Comparison of ENCODE assay signal across 10 mouse cellular contexts in genomic region chr1:74298996-74299395, GRCm38 (mm10). TPM values are rescaled to one million over a fixed set of nuclear protein-coding genes. Genes with fewer than 3 reads are reported as not detected.
DNase-seq lines count a peak whose midpoint lies in the region; ATAC-seq lines count a peak whose summit lies in the region.
"Had no signal": no experiment of that assay in that cellular context is flagged by ENCODE, and none has a peak within 500 bp of the region (broad histone marks: within the 10 kb centered on the region; RNA-seq: fewer than 3 reads in every experiment).

No protein-coding gene starts in this region.

- H3K36me3 ChIP-seq in heart, embryonic 16.5 days (ENCODE audit: control insufficient read depth, insufficient read depth), result no peaks in the 10 kb centered on the region
- H3K36me3 ChIP-seq in stomach, embryonic 15.5 days, result no peaks in the 10 kb centered on the region; the same call in 1 of the 2 replicates
- peaks cover 11% of the 10 kb centered on the region for H3K36me3 ChIP-seq in hindbrain, embryonic 10.5 days
- H3K36me3 ChIP-seq in forebrain, embryonic 12.5 days (replicated peaks), result peaks cover 6% of the 10 kb centered on the region

- no peak for ATAC-seq in heart, embryonic 16.5 days (replicated peaks; ENCODE audit: extremely low read depth, insufficient read depth, low FRiP score)
- no peak for ATAC-seq in stomach, embryonic 15.5 days (ENCODE audit: insufficient read depth, low FRiP score, low read depth)
- no peak for ATAC-seq in forebrain, embryonic 12.5 days (ENCODE audit: low FRiP score)

- H3K4me3 ChIP-seq in heart, embryonic 16.5 days (ENCODE audit: low read length), result no peak overlapping the region
- H3K4me3 ChIP-seq in stomach, embryonic 15.5 days (replicated peaks), result no peak overlapping the region
- no peak overlapping the region for H3K4me3 ChIP-seq in hindbrain, embryonic 10.5 days
- no peak overlapping the region for H3K4me3 ChIP-seq in forebrain, embryonic 12.5 days (replicated peaks)
- H3K4me3 ChIP-seq: midbrain, embryonic 12.5 days had no signal

- H3K9me3 ChIP-seq in heart, embryonic 16.5 days (replicated peaks; ENCODE audit: control insufficient read depth, low read length), result no peaks in the 10 kb centered on the region
- no peaks in the 10 kb centered on the region for H3K9me3 ChIP-seq in stomach, embryonic 15.5 days
- H3K9me3 ChIP-seq in hindbrain, embryonic 10.5 days, result no peaks in the 10 kb centered on the region
- no peaks in the 10 kb centered on the region for H3K9me3 ChIP-seq in forebrain, embryonic 12.5 days
- H3K9me3 ChIP-seq: midbrain, embryonic 12.5 days had no signal

- DNase-seq in adrenal gland, postnatal 10 days, result peak; percentile 72
- DNase-seq in adrenal gland, adult 18-20 months (ENCODE audit: low spot score in 2 of 2), result no peak
- DNase-seq in ovary, adult 18-20 months (ENCODE audit: low spot score), result peak; percentile 55
- DNase-seq in ovary, postnatal 10 days (ENCODE audit: low spot score), result no peak
- DNase-seq in hindbrain, embryonic 10.5 days (ENCODE audit: low spot score), result no peak
- DNase-seq: B cell, adult 2 months had no signal

- peaks cover 85% of the 10 kb centered on the region for H3K4me1 ChIP-seq in heart, embryonic 16.5 days (ENCODE audit: control insufficient read depth, insufficient read depth, low read length)
- H3K4me1 ChIP-seq in stomach, embryonic 15.5 days, result peaks cover 69% of the 10 kb centered on the region
- peaks cover 41% of the 10 kb centered on the region for H3K4me1 ChIP-seq in hindbrain, embryonic 10.5 days (replicated peaks)
- H3K4me1 ChIP-seq in forebrain, embryonic 12.5 days, result peaks cover 25% of the 10 kb centered on the region

- peak overlapping the region; percentile 84 for H3K27ac ChIP-seq in heart, embryonic 16.5 days (ENCODE audit: low read length)
- H3K27ac ChIP-seq in stomach, embryonic 15.5 days, result peak overlapping the region; percentile 99
- H3K27ac ChIP-seq in hindbrain, embryonic 10.5 days, result no peak overlapping the region
- no peak overlapping the region for H3K27ac ChIP-seq in forebrain, embryonic 12.5 days
- H3K27ac ChIP-seq: midbrain, embryonic 12.5 days had no signal

- H3K9ac ChIP-seq in heart, embryonic 16.5 days (ENCODE audit: low read length), result peak overlapping the region; percentile 56
- H3K9ac ChIP-seq in stomach, embryonic 15.5 days, result no peak overlapping the region
- H3K9ac ChIP-seq in forebrain, embryonic 12.5 days, result no peak overlapping the region
- H3K9ac ChIP-seq: midbrain, embryonic 12.5 days had no signal

- 33% methylated on average over 5 of the region's 5 CpGs for whole genome bisulfite sequencing in heart, embryonic 16.5 days
- 58% methylated on average over 5 of the region's 5 CpGs for WGBS in stomach, embryonic 15.5 days
- 80% methylated on average over 5 of the region's 5 CpGs for WGBS in hindbrain, embryonic 10.5 days
- 81% methylated on average over 5 of the region's 5 CpGs for WGBS in forebrain, embryonic 12.5 days

- no peaks in the 10 kb centered on the region for H3K27me3 ChIP-seq in heart, embryonic 16.5 days (ENCODE audit: control insufficient read depth, insufficient read depth, low read length)
- no peaks in the 10 kb centered on the region for H3K27me3 ChIP-seq in stomach, embryonic 15.5 days (replicated peaks)
- H3K27me3 ChIP-seq in hindbrain, embryonic 10.5 days (ENCODE audit: insufficient read depth, poor library complexity, severe bottlenecking), result peaks cover 4% of the 10 kb centered on the region; the same call in 1 of the 2 replicates
- H3K27me3 ChIP-seq in forebrain, embryonic 12.5 days, result peaks cover 12% of the 10 kb centered on the region

- peak overlapping the region; percentile 7; the same call in 1 of the 2 replicates for H3K4me2 ChIP-seq in heart, embryonic 16.5 days (ENCODE audit: low read depth, low read length)
- peak overlapping the region; percentile 16; the same call in 1 of the 2 replicates for H3K4me2 ChIP-seq in stomach, embryonic 15.5 days
- H3K4me2 ChIP-seq in forebrain, embryonic 12.5 days, result no peak overlapping the region
- H3K4me2 ChIP-seq: midbrain, embryonic 12.5 days had no signal

RNA-seq across cellular contexts. Expression of gene Tmbim1, which starts 6.4 kb away (rescaled TPM):
- 10 to 100 TPM; 63.6 to 68.8 TPM for total RNA-seq in adrenal gland, postnatal 10 days (2021)
- total RNA-seq in adrenal gland, adult 18-20 months (2021), result 100 to 1,000 TPM; 106 to 113 TPM
- 51.2 and 51.4 TPM in 2 replicates for polyA plus RNA-seq in heart, embryonic 16.5 days (2015; fragmentation: Nextera tagmentation; extraction: Ambion mirVana)
- 68.3 and 73.4 TPM in 2 replicates for polyA plus RNA-seq in stomach, embryonic 15.5 days (2015; fragmentation: Nextera tagmentation; extraction: Ambion mirVana)
- polyA plus RNA-seq in hindbrain, embryonic 10.5 days (2016; fragmentation: Nextera tagmentation; extraction: Ambion mirVana), result 11.6 and 12.6 TPM in 2 replicates
- 6.7 and 7.9 TPM in 2 replicates for polyA plus RNA-seq in forebrain, embryonic 12.5 days (2016; fragmentation: Nextera tagmentation; extraction: Ambion mirVana)

RNA-seq across cellular contexts. Expression of gene Pnkd, which starts 14.3 kb away (rescaled TPM):
- total RNA-seq in adrenal gland, postnatal 10 days (2021), result 100 to 1,000 TPM; 116 to 139 TPM
- 10 to 100 TPM; 68.2 to 83.0 TPM for total RNA-seq in adrenal gland, adult 18-20 months (2021)
- polyA plus RNA-seq in heart, embryonic 16.5 days (2015; fragmentation: Nextera tagmentation; extraction: Ambion mirVana), result 314 and 324 TPM in 2 replicates
- polyA plus RNA-seq in stomach, embryonic 15.5 days (2015; fragmentation: Nextera tagmentation; extraction: Ambion mirVana), result 117 and 124 TPM in 2 replicates
- 111 and 120 TPM in 2 replicates for polyA plus RNA-seq in hindbrain, embryonic 10.5 days (2016; fragmentation: Nextera tagmentation; extraction: Ambion mirVana)
- 87.5 and 88.9 TPM in 2 replicates for polyA plus RNA-seq in forebrain, embryonic 12.5 days (2016; fragmentation: Nextera tagmentation; extraction: Ambion mirVana)

RNA-seq across cellular contexts. Expression of gene Aamp, which starts 14.5 kb away (rescaled TPM):
- total RNA-seq in adrenal gland, postnatal 10 days (2021), result 100 to 1,000 TPM; 151 to 159 TPM
- total RNA-seq in adrenal gland, adult 18-20 months (2021), result 100 to 1,000 TPM; 158 to 197 TPM
- 214 and 223 TPM in 2 replicates for polyA plus RNA-seq in heart, embryonic 16.5 days (2015; fragmentation: Nextera tagmentation; extraction: Ambion mirVana)
- polyA plus RNA-seq in stomach, embryonic 15.5 days (2015; fragmentation: Nextera tagmentation; extraction: Ambion mirVana), result 229 and 235 TPM in 2 replicates
- polyA plus RNA-seq in hindbrain, embryonic 10.5 days (2016; fragmentation: Nextera tagmentation; extraction: Ambion mirVana), result 238 and 248 TPM in 2 replicates
- 184 and 190 TPM in 2 replicates for polyA plus RNA-seq in forebrain, embryonic 12.5 days (2016; fragmentation: Nextera tagmentation; extraction: Ambion mirVana)

RNA-seq across cellular contexts. Expression of gene Gpbar1, which starts 20.6 kb away (rescaled TPM):
- under 1 TPM in 1 of 2 experiments, not detected in 1; 0.24 TPM for total RNA-seq in adrenal gland, postnatal 10 days (2021)
- not detected for total RNA-seq in adrenal gland, adult 18-20 months (2021)
- polyA plus RNA-seq in heart, embryonic 16.5 days (2015; fragmentation: Nextera tagmentation; extraction: Ambion mirVana), result 0.22 and 0.30 TPM in 2 replicates
- 1.1 and 1.3 TPM in 2 replicates for polyA plus RNA-seq in stomach, embryonic 15.5 days (2015; fragmentation: Nextera tagmentation; extraction: Ambion mirVana)
- polyA plus RNA-seq in hindbrain, embryonic 10.5 days (2016; fragmentation: Nextera tagmentation; extraction: Ambion mirVana), result 0.15 and 0.24 TPM in 2 replicates
- 0.18 and 0.29 TPM in 2 replicates for polyA plus RNA-seq in forebrain, embryonic 12.5 days (2016; fragmentation: Nextera tagmentation; extraction: Ambion mirVana)
- polyA plus RNA-seq: midbrain, embryonic 12.5 days had no signal

Comparison
In these comparisons a context has a peak if more than half of its experiments do, and no peak if none do; other contexts are left out.
1. DNase-seq: peak in adrenal gland, postnatal 10 days (single experiment) and ovary, adult 18-20 months (single experiment); none in adrenal gland, adult 18-20 months (0 of 2), ovary, postnatal 10 days (single experiment) and hindbrain, embryonic 10.5 days (single experiment).
2. H3K27ac ChIP-seq: peak in heart, embryonic 16.5 days (single experiment) and stomach, embryonic 15.5 days (single experiment); none in hindbrain, embryonic 10.5 days (single experiment) and forebrain, embryonic 12.5 days (single experiment).